Mouse (Mus musculus) hindbrain, embryonic 14.5 days (tissue): ENCODE measurements around the gene Slc12a7. TPM values are rescaled to one million over a fixed set of nuclear protein-coding genes. Genes with fewer than 3 reads are reported as not detected.

Source experiments
- ATAC-seq: fragments of 200-750 bp; cut with Nextera tagmentation; 2 replicates; pipeline ENCODE4 v1.8.0; 2017; ENCODE audit warnings: moderate number of reproducible peaks, mild to moderate bottlenecking, moderate TSS enrichment, moderate library complexity; ENCODE audit not compliant: low FRiP score
- DNase-seq: peaks from one replicate; pipeline ENCODE4 v3.0.0-alpha.2; 2015; ENCODE audit warnings: low spot score
- H3K27ac ChIP-seq: fragments of 300-500 bp; sonication (generic); 2 replicates; pipeline ENCODE4 v1.5.1; 2014; ENCODE audit warnings: mild to moderate bottlenecking, moderate library complexity
- H3K27me3 ChIP-seq: fragments of 300-500 bp; sonication (generic); 2 replicates; pipeline ENCODE4 v1.6.1; 2014; ENCODE audit warnings: mild to moderate bottlenecking, low read length, mixed read lengths; ENCODE audit not compliant: control insufficient read depth, insufficient read depth
- H3K36me3 ChIP-seq: fragments of 300-500 bp; sonication (generic); replicated peaks from 2 replicates; pipeline ENCODE4 v1.6.1; 2014; ENCODE audit not compliant: control insufficient read depth, insufficient read depth
- H3K4me1 ChIP-seq: fragments of 300-500 bp; sonication (generic); replicated peaks from 2 replicates; pipeline ENCODE4 v1.6.1; 2014; ENCODE audit warnings: antibody characterized with exemption, low read length, mixed read lengths; ENCODE audit not compliant: control insufficient read depth, insufficient read depth
- H3K4me2 ChIP-seq: fragments of 300-500 bp; sonication (generic); replicated peaks from 2 replicates; pipeline ENCODE4 v1.6.1; 2014; ENCODE audit warnings: mild to moderate bottlenecking, moderate library complexity
- H3K4me3 ChIP-seq: fragments of 300-500 bp; sonication (generic); replicated peaks from 2 replicates; pipeline ENCODE4 v1.5.1; 2014; ENCODE audit warnings: mild to moderate bottlenecking, low read length
- H3K9ac ChIP-seq: fragments of 300-500 bp; sonication (generic); 2 replicates; pipeline ENCODE4 v1.6.1; 2014
- H3K9me3 ChIP-seq: fragments of 300-500 bp; sonication (generic); 2 replicates; pipeline ENCODE4 v1.6.1; 2016; ENCODE audit warnings: low read length; ENCODE audit not compliant: control insufficient read depth
- WGBS: fragments of 180-500 bp; shearing (Covaris S2); extraction: QIAGEN DNeasy Blood & Tissue Kit; methylation state at CpG from one replicate; pipeline ENCODE4 v1.1.7; 2014; 5-methylcytosine and 5-hydroxymethylcytosine counted together
- polyA plus RNA-seq: library from polyadenylated mRNA; unstranded; fragments of >200 nt; fragmentation: Nextera tagmentation; extraction: Ambion mirVana; gene quantifications from 2 replicates; pipeline ENCODE4 v1.2.1, GENCODE M21; 2014

Gene Slc12a7
- polyA plus RNA-seq, 1 experiment from 2014 or later = 10.6 TPM

- no peaks in the 10 kb centered on the region for H3K27me3 ChIP-seq
- no peak overlapping the region for H3K27ac ChIP-seq
- H3K4me3 ChIP-seq = no peak overlapping the region
- DNase-seq = no peak
- peak; percentile 10; the same call in 1 of the 2 replicates for ATAC-seq
- no peak overlapping the region for H3K4me2 ChIP-seq
- no peaks in the 10 kb centered on the region for H3K36me3 ChIP-seq
- H3K9me3 ChIP-seq = no peaks in the 10 kb centered on the region
- peaks cover 10% of the 10 kb centered on the region; the same call in 1 of the 2 replicates for H3K4me1 ChIP-seq
- 30% methylated on average over 15 of the region's 15 CpGs for WGBS
- no peak overlapping the region for H3K9ac ChIP-seq
These were observed 16.0 kb downstream of the Slc12a7 start for GRCm38 (mm10) chr13:73748663-73749440.

- no peak for ATAC-seq
- Histone ChIP-seq H3K36me3 (no peaks in the 10 kb centered on the region), H3K4me2 (no peak overlapping the region), H3K4me1 (peaks cover 10% of the 10 kb centered on the region; the same call in 1 of the 2 replicates), H3K27ac (no peak overlapping the region), H3K9ac (no peak overlapping the region), H3K27me3 (no peaks in the 10 kb centered on the region), H3K9me3 (no peaks in the 10 kb centered on the region), H3K4me3 (no peak overlapping the region)
- no peak for DNase-seq
- 59% methylated on average over 6 of the region's 6 CpGs for WGBS
These were observed 17.5 kb downstream of the Slc12a7 start for GRCm38 (mm10) chr13:73750435-73750834.

GRCm38 (mm10) chr13:73751284-73751683, 18.4 kb downstream of the Slc12a7 start:
- Histone ChIP-seq H3K9ac (no peak overlapping the region), H3K36me3 (no peaks in the 10 kb centered on the region), H3K4me1 (peaks cover 10% of the 10 kb centered on the region; the same call in 1 of the 2 replicates), H3K27ac (no peak overlapping the region), H3K27me3 (no peaks in the 10 kb centered on the region), H3K4me2 (no peak overlapping the region), H3K9me3 (no peaks in the 10 kb centered on the region), H3K4me3 (no peak overlapping the region)
- WGBS = 91% methylated on average over 3 of the region's 3 CpGs
- ATAC-seq = no peak
- no peak for DNase-seq

- H3K27ac ChIP-seq = no peak overlapping the region
- no peaks in the 10 kb centered on the region for H3K4me1 ChIP-seq
- H3K4me3 ChIP-seq = no peak overlapping the region
- H3K36me3 ChIP-seq = no peaks in the 10 kb centered on the region
- DNase-seq (no peak), ATAC-seq (no peak)
- no peak overlapping the region for H3K4me2 ChIP-seq
- no peaks in the 10 kb centered on the region for H3K9me3 ChIP-seq
- H3K9ac ChIP-seq = no peak overlapping the region
- 76% methylated on average over 3 of the region's 3 CpGs for WGBS
- H3K27me3 ChIP-seq = no peaks in the 10 kb centered on the region
These were observed 22.9 kb downstream of the Slc12a7 start for GRCm38 (mm10) chr13:73755809-73756208.

GRCm38 (mm10) chr13:73756916-73757315, 24.0 kb downstream of the Slc12a7 start:
- WGBS = 77% methylated on average over 2 of the region's 2 CpGs
- H3K27me3 ChIP-seq = no peaks in the 10 kb centered on the region
- H3K27ac ChIP-seq = no peak overlapping the region
- H3K36me3 ChIP-seq = no peaks in the 10 kb centered on the region
- H3K4me1 ChIP-seq = no peaks in the 10 kb centered on the region
- DNase-seq (no peak), ATAC-seq (no peak)
- H3K4me2 ChIP-seq = no peak overlapping the region
- H3K9me3 ChIP-seq = no peaks in the 10 kb centered on the region
- no peak overlapping the region for H3K4me3 ChIP-seq
- H3K9ac ChIP-seq = no peak overlapping the region

GRCm38 (mm10) chr13:73757362-73757761, 24.5 kb downstream of the Slc12a7 start:
- Histone ChIP-seq H3K4me2 (no peak overlapping the region), H3K36me3 (no peaks in the 10 kb centered on the region), H3K4me1 (no peaks in the 10 kb centered on the region), H3K27me3 (no peaks in the 10 kb centered on the region), H3K9me3 (no peaks in the 10 kb centered on the region), H3K27ac (no peak overlapping the region), H3K9ac (no peak overlapping the region), H3K4me3 (no peak overlapping the region)
- DNase-seq = no peak
- ATAC-seq = no peak

GRCm38 (mm10) chr13:73759596-73759995, 26.7 kb downstream of the Slc12a7 start:
- 63% methylated on average over 3 of the region's 3 CpGs for WGBS
- Histone ChIP-seq H3K36me3 (no peaks in the 10 kb centered on the region), H3K4me3 (no peak overlapping the region), H3K9me3 (no peaks in the 10 kb centered on the region), H3K27ac (no peak overlapping the region), H3K9ac (no peak overlapping the region), H3K4me1 (peaks cover 9% of the 10 kb centered on the region; the same call in 1 of the 2 replicates), H3K27me3 (no peaks in the 10 kb centered on the region), H3K4me2 (no peak overlapping the region)
- ATAC-seq (no peak), DNase-seq (no peak)

GRCm38 (mm10) chr13:73760126-73760525, 27.2 kb downstream of the Slc12a7 start:
- Histone ChIP-seq H3K27me3 (no peaks in the 10 kb centered on the region), H3K27ac (no peak overlapping the region), H3K9ac (no peak overlapping the region), H3K9me3 (no peaks in the 10 kb centered on the region), H3K4me2 (no peak overlapping the region), H3K4me1 (peaks cover 14% of the 10 kb centered on the region; the same call in 1 of the 2 replicates), H3K4me3 (no peak overlapping the region), H3K36me3 (no peaks in the 10 kb centered on the region)
- ATAC-seq (no peak), DNase-seq (no peak)
- WGBS = 91% methylated on average over 3 of the region's 3 CpGs

- H3K9ac ChIP-seq = no peak overlapping the region
- H3K4me2 ChIP-seq = peak overlapping the region; percentile 84
- H3K36me3 ChIP-seq = no peaks in the 10 kb centered on the region
- H3K27me3 ChIP-seq = no peaks in the 10 kb centered on the region
- no peak overlapping the region for H3K27ac ChIP-seq
- 40% methylated on average over 6 of the region's 6 CpGs for WGBS
- H3K4me1 ChIP-seq = peaks cover 19% of the 10 kb centered on the region; the same call in 1 of the 2 replicates
- peak overlapping the region; percentile 46 for H3K4me3 ChIP-seq
- 0 out of 2 replicates have a peak, but pooled peaks have one; percentile 8 for ATAC-seq
- no peaks in the 10 kb centered on the region for H3K9me3 ChIP-seq
- no peak for DNase-seq
These were observed 30.0 kb downstream of the Slc12a7 start for GRCm38 (mm10) chr13:73762938-73763337.
